Mouse (Mus musculus) left cerebral cortex, postnatal 25 days (tissue): ENCODE measurements around the gene Crygb. TPM values are rescaled to one million over a fixed set of nuclear protein-coding genes. Genes with fewer than 3 reads are reported as not detected.
"Not testable (repeated sequence)": the region's sequence is repeated elsewhere in the genome, so short reads cannot be mapped to it uniquely, and the experiment has no call there.

Source experiments
- DNase-seq, 2 experiments: peaks; one replicate each; pipeline ENCODE4 v3.0.0; 2022; ENCODE audit warnings: low spot score in 2 of 2, mixed read lengths in 1 of 2
- intact Hi-C: fragments of 180-260 bp; cut with DNase I; formaldehyde crosslinking; loops from one replicate; pipeline ENCODE4 v1.15.1; 2025
- total RNA-seq, 2 experiments: library from RNA; stranded (reverse); gene quantifications; 2 replicates each; pipeline ENCODE4 v1.2.3; 2021

Crygb gene
- total RNA-seq, 2 experiments from 2014 or later = not detected

DNA sequence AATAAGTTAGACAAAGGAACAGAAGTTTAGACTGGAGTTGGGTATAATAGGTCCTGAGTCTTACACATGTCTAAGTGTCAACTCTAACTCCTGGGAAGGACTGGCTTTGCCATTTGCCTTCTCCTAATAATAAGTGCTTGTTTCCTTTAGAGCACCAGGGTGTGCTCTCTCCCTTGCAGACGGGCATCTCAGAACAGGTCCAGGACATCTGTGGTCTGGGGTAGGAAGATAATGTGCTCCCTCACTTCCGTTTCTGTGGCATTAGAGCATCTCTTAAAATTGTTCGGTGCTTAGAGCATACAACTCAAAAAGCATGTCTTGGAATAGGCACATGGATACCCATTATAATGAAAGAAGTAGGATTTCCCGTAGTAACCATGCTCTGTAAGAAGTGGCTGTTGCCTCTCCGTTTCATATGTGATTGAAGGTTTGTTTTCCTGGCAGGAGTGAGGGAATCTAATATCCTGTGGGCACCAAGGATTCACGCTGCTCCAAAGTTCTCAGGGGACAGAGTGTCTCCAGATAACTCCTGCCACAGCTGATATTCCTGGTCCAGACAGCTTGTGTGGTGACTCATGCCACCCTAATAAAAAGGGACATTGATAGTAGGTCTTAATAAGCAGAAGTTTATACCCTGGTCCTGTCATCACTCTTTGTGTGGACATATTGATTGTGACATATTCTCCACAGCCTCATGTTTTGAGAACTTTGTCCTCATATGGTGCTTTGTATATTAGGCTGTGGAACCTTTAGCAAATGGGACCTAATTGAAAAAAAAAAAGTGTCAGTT lies 6.7 kb upstream of the Crygb start:
- intact Hi-C loops = no loop called here
- no peak for DNase-seq

DNA sequence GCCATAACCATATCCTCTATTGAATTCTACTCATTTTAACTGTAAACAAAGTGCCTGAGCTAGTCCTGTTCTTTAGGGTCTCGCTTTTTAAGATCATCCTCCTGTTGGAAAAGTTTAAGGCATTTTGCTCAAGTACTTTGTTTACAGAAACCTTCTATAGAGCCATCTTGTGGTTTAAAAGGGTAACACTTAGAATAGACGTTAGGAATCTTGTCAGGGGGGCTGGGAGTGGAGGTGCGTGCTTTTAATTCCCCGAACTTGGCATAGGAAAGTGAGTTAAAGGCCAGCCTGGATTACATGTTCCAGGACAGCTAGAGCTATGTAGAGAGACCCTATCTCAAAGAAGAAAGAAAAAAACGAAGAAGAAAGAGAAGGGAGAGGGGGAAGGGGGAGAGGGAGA lies 6.5 kb downstream of the Crygb start:
- no peak for DNase-seq
- intact Hi-C loops = loop anchor here (2.0 kb wide), 1 partner anchor 29 kb away; no protein-coding TSS in a partner anchor

DNA sequence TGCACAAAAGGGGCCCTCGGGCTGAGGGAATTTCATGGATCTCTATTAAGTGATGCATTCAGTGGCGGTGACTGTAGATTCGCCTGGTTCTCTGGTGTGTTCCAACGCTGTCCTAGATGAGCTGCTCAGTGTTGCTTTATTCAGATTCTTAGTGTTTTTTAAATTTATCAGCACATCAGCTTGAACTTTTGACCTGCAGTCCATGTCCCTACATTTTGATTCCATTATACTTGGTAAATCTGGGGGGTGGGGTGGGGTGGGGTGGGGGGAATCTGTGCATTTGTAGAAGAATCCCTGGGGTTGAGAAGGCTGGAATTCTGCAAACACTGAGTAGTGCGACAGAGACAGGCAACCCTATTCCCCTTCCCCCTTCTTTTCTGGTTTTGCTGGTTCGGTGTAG lies 8.5 kb downstream of the Crygb start, which contains the start of gene Crygc:
Crygc (minus strand) TSS at position 101 of the 400 bp plus-strand sequence.
- DNase-seq = no peak
- intact Hi-C loops = no loop called here

DNA sequence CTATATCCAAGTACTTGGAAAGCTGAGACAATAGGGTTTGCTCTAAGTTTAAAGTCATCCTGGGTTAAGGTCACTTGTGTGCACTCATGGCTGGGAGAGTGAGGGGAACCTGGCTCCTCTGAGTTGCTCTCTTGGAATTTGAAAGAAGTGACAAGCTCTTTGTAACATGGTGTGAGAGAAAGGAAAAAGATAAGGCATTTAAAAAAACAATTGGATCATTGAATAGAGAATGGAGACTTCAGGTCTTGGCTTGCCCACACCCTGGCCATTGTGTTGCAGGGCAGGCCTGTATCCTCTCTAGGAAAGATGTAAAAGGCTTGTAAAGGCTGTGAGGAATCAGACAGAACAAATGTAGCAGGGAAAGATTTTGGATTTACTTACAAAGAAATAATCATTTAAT lies 14.2 kb downstream of the Crygb start:
- intact Hi-C loops = no loop called here
- DNase-seq = no peak

DNA sequence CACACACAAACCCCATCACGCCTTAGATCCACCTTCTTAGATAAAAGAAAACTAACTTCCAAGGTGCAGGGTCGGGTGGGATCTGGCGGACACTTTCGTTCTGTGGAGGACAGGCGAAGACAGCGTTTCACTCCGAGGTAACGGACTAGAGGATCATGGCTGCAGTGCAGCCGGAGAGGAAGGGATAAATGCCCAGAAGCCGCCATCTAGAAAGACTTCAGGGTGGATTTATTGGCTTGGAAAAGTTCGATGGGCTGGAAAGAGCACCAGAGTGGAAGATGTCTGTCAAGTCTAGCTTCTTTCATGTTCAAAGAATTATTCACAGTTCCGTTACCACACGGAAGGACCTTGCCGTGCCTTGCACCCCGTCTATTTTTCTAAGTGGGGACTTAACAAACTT lies 17.9 kb downstream of the Crygb start:
- intact Hi-C loops = no loop called here
- no peak for DNase-seq

DNA sequence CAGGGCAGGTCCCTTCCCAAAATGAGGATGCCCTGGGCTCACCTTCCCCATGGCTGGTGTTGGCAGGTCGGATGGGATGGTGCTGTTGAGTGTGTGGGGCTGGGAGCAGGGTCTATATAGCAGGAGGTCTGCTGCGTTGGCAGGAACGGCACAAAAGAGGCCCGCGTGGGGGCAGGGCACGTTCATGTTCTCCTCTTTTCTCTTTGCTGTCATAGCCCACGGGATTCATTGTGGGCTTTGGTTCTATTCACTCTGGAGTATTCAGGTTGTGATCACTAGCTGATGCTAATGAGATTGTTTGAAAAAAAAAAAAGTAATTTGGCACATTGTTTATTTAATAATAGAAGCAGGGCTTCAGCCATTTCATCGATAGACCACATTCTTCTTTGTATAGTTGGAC lies 18.7 kb downstream of the Crygb start, which contains the start of gene Crygd:
Crygd (minus strand) TSS at position 101 of the 400 bp plus-strand sequence.
- no peak for DNase-seq

DNA sequence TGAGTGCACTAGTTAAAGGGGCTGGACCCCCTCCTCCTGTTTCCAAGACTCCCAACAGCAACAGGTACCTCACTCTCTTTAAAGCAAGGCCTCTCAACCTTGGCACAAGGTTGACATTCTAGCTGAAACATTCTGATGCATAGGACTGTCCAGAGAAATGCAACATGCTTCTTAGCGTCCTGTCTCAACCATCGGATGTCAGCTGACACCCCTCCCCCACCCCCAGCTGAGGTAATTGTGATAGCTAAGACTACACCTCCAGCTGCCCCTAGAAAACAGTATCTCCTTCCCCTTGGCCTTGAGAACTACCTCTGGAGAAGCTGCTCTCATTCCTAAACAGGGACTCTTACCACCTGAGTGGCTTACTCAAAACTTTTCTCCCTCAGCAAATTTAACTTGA lies 29.9 kb downstream of the Crygb start:
- intact Hi-C loops = no loop called here
- no peak for DNase-seq

More for the DNA sequence above, 18.7 kb downstream of the Crygb start, which contains the start of gene Crygd:
- intact Hi-C loops = no loop called here

DNA sequence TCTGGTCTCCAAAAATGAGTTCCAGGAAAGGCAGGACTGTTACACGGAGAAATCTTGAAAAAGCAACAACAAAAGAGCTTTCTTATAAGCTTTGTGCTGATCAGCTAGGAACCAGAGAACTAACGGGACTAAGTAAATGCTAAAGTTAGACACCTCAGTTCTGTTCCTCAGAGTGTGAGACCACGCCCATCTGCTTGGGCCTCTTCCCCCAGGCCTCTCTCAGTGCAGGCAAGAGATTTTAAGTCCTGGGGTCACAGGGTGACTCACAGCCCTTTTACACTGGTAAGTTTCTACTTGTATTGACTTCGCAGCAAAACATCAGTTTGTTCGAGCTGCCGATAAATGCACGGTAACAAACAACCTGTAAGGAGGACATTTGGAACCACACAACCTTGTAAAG lies 30.4 kb downstream of the Crygb start:
- no peak for DNase-seq
- intact Hi-C loops = no loop called here

DNA sequence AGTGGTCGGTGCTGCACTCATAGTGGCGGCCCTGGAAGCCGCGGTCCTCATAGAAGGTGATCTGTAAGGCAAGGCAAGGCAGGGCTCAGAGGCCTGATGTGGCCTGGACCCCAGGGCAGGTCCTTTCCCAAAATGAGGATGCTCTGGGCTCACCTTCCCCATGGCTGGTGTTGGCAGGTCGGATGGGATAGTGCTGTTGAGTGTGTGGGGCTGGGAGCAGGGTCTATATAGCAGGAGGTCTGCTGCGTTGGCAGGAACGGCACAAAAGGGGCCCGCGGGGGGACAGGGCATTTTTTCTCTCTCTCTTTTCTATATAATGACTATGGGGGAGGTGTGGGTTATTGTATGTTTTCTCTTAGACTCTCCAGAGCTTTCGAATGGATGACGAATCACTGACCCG lies 31.1 kb downstream of the Crygb start, which contains the start of gene Cryge:
Cryge (minus strand) TSS at position 198 of the 400 bp plus-strand sequence.
- DNase-seq, intact Hi-C loops: not testable (repeated sequence)

DNA sequence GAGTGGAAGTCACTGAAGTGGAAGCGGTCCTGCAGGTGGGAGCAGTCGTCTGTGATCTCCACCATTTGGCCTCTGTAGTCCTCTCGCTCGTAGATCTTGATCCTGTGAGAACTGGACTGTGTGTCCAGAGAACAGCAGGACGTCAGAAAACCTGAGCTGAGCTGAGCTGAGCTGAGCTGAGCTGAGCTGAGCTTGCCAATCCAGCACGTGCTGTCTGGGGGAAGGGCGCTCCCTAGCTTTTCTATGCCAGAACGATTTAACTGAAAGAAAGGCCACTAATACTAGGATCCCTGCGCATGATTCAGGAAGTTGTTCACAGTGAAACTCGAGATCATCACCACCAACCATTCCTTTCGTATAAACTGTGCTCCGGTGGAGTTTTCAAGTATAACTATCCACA lies 33.3 kb downstream of the Crygb start:
- intact Hi-C loops = no loop called here
- peak; percentile 35 to 52 for DNase-seq

DNA sequence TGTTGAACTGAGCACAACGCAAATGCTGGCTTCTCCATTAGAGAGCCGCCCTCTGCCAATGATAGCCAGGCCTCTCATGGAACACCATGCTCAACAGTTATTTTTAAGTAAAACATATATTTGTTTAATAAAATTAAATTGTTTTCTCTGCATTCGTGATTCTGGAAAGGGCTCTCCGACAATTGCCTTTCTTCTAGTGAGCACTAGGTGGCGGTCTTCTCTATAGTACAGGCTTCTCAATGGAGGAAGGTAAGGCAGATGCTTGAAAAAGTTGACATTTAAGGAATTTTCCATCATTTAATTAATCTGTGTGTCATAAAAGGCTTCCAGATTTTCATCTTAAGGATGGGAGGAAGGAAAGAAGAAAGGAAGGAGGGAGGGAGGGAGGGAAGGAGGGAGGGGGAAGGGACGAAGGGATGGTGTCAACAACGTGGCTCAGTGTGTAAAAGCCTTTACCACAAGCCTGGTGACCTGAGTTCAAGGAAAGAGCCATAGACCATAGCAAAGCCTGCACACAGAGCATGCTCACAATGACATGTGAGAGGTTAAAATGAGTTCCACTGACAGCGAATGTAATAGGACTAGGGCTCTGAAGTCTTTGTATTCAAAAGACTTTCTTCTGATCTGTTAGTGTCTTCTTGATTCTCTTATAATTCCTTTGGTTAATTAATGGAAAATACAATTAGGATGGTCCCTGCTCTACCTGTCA lies 35.5 kb downstream of the Crygb start:
- intact Hi-C loops = loop anchor here (2.0 kb wide), 2 partner anchors 28 to 132 kb away; no protein-coding TSS in a partner anchor
- peak; percentile 51 to 54 for DNase-seq

DNA sequence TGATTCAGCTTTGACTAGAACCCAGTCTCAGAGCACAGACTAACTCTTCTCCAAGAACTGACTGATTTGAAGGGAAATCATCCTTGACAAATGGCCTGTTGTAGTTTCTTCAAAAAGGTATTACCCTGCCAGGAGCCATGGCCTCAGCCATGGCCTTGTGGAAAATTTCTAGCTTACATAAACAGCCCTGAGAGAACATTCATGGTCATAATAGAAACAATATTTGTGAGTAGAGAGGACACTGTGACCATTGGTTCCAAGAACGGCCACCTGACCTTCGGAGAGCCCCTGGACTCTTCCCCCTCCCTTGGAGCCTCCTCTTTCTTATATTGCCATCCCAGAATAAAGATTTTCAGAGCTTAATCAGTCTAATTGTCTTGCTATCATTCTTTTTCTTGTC lies 38.7 kb downstream of the Crygb start:
- intact Hi-C loops = no loop called here
- DNase-seq = no peak

DNA sequence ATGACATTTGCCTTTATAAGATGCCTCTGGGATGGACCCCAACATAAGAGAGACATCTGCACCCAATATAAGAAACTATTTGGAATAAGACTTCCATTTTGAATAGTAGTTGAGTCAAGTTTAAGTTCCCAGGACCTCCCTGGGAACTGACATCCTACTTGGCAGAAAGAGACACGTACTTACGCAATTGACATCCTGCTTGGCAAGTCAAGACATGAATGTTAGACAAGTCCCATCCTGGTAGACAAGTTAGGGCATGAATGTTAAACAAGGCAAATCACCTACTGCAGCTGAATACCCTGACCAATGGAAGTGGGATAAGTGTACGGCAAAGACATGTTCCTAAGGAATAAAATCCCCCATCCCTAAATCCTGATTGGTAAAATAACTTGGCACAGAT lies 40.3 kb downstream of the Crygb start:
- no peak for DNase-seq
- intact Hi-C loops = no loop called here

DNA sequence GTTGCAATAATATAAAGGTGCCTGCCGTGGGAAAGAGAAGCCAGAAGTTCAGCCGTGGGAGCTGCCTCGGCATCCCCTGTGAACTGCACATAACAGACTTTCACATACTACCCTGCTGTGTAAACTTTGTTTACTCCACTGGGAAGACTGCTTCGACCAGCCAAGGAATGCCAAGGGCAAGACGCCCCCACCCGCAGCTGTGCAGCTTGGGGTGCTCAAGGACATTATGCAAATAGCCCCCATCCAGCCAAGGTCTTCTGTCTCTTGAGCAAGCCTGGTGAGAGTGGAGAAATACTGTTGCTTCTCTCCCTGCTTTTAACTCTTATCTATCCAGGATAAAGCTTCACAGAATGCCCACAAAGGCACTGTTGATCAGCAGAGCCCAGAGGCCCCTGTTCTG lies 41.3 kb downstream of the Crygb start:
- no peak for DNase-seq
- intact Hi-C loops = no loop called here

DNA sequence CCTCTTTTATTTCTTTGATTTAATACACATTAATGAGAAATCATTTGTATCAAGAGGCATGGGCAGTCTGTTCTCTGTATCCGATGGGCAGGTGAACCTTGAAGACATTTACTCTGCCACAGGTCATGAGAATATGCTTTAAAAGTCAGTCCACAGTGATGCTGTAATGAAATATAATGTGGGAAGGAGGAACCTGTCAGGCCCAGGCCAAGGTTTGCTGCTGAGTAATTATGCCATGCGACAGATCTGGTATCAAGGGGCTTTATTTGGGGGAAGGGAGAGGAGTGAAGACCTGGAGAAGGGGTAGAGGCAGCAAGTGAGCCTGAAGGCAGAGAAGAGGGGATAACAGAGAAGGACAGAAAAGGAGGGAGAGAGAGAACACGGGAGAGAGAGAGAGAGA lies 42.4 kb downstream of the Crygb start:
- intact Hi-C loops = no loop called here

DNA sequence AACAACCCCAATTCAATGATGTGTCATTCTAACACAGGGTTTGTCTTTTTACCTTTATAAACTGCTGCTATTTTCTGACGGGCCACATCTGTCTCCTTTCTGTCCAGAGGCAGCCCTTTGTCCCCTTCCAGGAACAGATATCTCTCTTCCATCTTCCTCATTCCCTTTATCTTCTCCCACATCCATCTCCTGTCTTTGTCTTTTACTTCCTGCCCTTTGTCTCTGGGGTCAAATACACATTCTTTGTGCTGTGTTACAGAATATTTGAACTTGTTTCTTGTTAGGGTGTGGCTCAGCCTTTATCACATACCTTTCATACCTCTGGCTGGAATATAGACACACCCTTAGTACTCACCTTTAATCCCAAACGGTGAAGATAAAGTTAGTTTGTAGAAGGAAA lies 44.5 kb downstream of the Crygb start:
- intact Hi-C loops = no loop called here

More for the DNA sequence above, 42.4 kb downstream of the Crygb start:
- DNase-seq = no peak

DNA sequence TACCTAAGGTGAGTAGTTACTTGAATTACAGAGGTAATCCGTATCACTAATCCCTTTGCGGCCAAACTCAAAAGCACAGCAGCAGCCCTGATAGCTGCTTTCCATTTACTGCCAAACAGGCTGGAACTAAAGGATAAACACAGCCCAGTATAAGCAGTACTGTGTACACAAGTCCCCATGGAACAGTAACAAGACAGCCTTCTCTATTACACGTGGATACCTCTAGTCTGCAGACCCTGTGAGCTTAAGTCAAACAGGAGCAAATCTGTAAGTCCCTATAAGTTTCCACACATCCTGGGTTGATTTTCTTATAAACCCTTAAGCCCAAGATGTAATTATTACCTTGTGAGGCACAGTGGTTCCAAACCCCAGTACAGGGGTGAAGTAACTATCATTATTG lies 46.6 kb downstream of the Crygb start:
- intact Hi-C loops = no loop called here
- DNase-seq = no peak

More for the DNA sequence above, 44.5 kb downstream of the Crygb start:
- no peak for DNase-seq

DNA sequence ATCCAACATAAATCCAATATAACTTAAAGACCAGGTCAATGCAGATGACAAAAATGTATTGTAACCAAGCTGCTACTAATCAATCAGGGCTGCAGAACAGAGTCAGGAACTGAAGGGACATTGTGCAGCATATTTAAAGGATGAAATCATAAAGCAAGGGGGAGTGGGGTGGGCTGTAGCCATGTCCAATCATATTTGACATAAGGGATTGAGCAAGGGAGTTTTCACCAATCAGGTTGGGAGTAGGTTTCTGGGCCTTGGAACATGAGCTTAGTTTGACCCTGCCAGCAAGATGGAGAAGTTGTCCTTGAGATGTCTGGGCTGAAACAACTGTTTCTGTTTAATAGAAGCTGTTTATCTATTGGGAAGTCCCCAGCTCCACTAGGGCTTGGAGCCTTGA lies 49.4 kb downstream of the Crygb start, which contains the start of gene Akr1cl:
Akr1cl (minus strand) TSS at position 119 of the 400 bp plus-strand sequence.
- DNase-seq = no peak
- intact Hi-C loops = no loop called here
